Mouse (Mus musculus) ES-Bruce4 (cell line): ENCODE measurements around the gene Elob. TPM values are rescaled to one million over a fixed set of nuclear protein-coding genes. Genes with fewer than 3 reads are reported as not detected.

ENCODE experiments used
- H3K27ac ChIP-seq: 2 replicates; pipeline ENCODE4 v1.5.1; 2012; ENCODE audit warnings: low read length, inconsistent platforms; ENCODE audit not compliant: insufficient read depth
- H3K27me3 ChIP-seq: 2 replicates; pipeline ENCODE4 v1.6.1; 2012; ENCODE audit warnings: mild to moderate bottlenecking, low read length, inconsistent platforms; ENCODE audit not compliant: control insufficient read depth, poor library complexity, insufficient read depth, severe bottlenecking
- H3K36me3 ChIP-seq: 2 replicates; pipeline ENCODE4 v1.6.1; 2012; ENCODE audit warnings: inconsistent platforms, mild to moderate bottlenecking, low read length, moderate library complexity; ENCODE audit not compliant: control insufficient read depth, poor library complexity, insufficient read depth, severe bottlenecking
- H3K4me1 ChIP-seq: one replicate; pipeline ENCODE4 v1.8.1; 2011; ENCODE audit warnings: low read length; ENCODE audit not compliant: control insufficient read depth, insufficient read depth
- H3K4me3 ChIP-seq: 2 replicates; pipeline ENCODE4 v1.5.1; 2011; ENCODE audit warnings: low read depth, mild to moderate bottlenecking, low read length
- H3K9ac ChIP-seq: 2 replicates; pipeline ENCODE4 v1.6.1; 2012; ENCODE audit warnings: low read depth, mild to moderate bottlenecking, inconsistent platforms; ENCODE audit not compliant: poor library complexity, severe bottlenecking
- H3K9me3 ChIP-seq: replicated peaks from 2 replicates; pipeline ENCODE4 v1.6.1; 2012; ENCODE audit warnings: mild to moderate bottlenecking, low read length, inconsistent platforms; ENCODE audit not compliant: control insufficient read depth, poor library complexity, insufficient read depth, severe bottlenecking
- CTCF ChIP-seq: IDR thresholded peaks from one replicate; pipeline ENCODE4 v1.8.1; 2011; ENCODE audit warnings: low read depth, low read length
- EP300 ChIP-seq: IDR thresholded peaks from 2 replicates; pipeline ENCODE4 v1.6.1; 2011; ENCODE audit warnings: low read depth, low read length; ENCODE audit not compliant: insufficient read depth
- POLR2A ChIP-seq: IDR thresholded peaks from one replicate; pipeline ENCODE4 v1.8.1; 2011; ENCODE audit warnings: low read length; ENCODE audit not compliant: insufficient read depth
- polyA plus RNA-seq: library from polyadenylated mRNA; stranded (reverse); fragments of >200 nt; gene quantifications from 2 replicates; pipeline ENCODE4 v1.2.4, GENCODE M21; 2011; ENCODE audit warnings: low read depth; ENCODE audit not compliant: missing spikeins, insufficient read depth, insufficient read length

Elob gene
- polyA plus RNA-seq: 398 and 458 TPM in 2 replicates

- Histone ChIP-seq H3K4me1 (no peaks in the 10 kb centered on the region), H3K27me3 (no peaks in the 10 kb centered on the region), H3K4me3 (peak within 1 kb of the TSS; percentile 98), H3K9me3 (no peaks in the 10 kb centered on the region), H3K27ac (peak within 1 kb of the TSS; percentile 94), H3K9ac (peak within 1 kb of the TSS; percentile 94), H3K36me3 (peaks cover 32% of the 10 kb centered on the region)
- TF ChIP-seq EP300: no peak
- TF ChIP-seq CTCF: peak; percentile 33
These were observed at the start of gene Elob for GRCm38 (mm10) chr17:23829064-23829619. Gene Elob, minus strand, starts transcription at chr17:23829136.

GRCm38 (mm10) chr17:23877166-23877565 is 48.2 kb upstream of the Elob start:
- no peaks in the 10 kb centered on the region for H3K27me3 ChIP-seq
- no peaks in the 10 kb centered on the region for H3K9me3 ChIP-seq
- H3K4me1 ChIP-seq: no peaks in the 10 kb centered on the region
- H3K9ac ChIP-seq: no peak overlapping the region
- H3K36me3 ChIP-seq: no peaks in the 10 kb centered on the region
- H3K27ac ChIP-seq: no peak overlapping the region
- TF ChIP-seq CTCF (no peak), EP300 (no peak), POLR2A (no peak)
- no peak overlapping the region for H3K4me3 ChIP-seq

GRCm38 (mm10) chr17:23876741-23877140 is 47.8 kb upstream of the Elob start:
- H3K27me3 ChIP-seq: no peaks in the 10 kb centered on the region

GRCm38 (mm10) chr17:23873884-23874856 is 45.2 kb upstream of the Elob start:
- H3K27me3 ChIP-seq: no peaks in the 10 kb centered on the region
- H3K27ac ChIP-seq: no peak overlapping the region
- peak; percentile 48 for TF ChIP-seq CTCF
- TF ChIP-seq EP300: no peak
- H3K9me3 ChIP-seq: no peaks in the 10 kb centered on the region
- no peak overlapping the region for H3K9ac ChIP-seq
- H3K4me3 ChIP-seq: no peak overlapping the region
- H3K4me1 ChIP-seq: no peaks in the 10 kb centered on the region
- H3K36me3 ChIP-seq: no peaks in the 10 kb centered on the region

More at GRCm38 (mm10) chr17:23876741-23877140, 47.8 kb upstream of the Elob start:
- Histone ChIP-seq H3K4me1 (no peaks in the 10 kb centered on the region), H3K9me3 (no peaks in the 10 kb centered on the region), H3K36me3 (no peaks in the 10 kb centered on the region), H3K4me3 (no peak overlapping the region), H3K9ac (no peak overlapping the region), H3K27ac (no peak overlapping the region)
- TF ChIP-seq POLR2A (no peak), CTCF (no peak), EP300 (no peak)

- Histone ChIP-seq H3K4me1 (no peaks in the 10 kb centered on the region), H3K36me3 (no peaks in the 10 kb centered on the region), H3K9ac (no peak overlapping the region), H3K27ac (no peak overlapping the region), H3K4me3 (no peak overlapping the region), H3K9me3 (no peaks in the 10 kb centered on the region), H3K27me3 (no peaks in the 10 kb centered on the region)
- TF ChIP-seq CTCF: no peak
- TF ChIP-seq EP300: no peak
- TF ChIP-seq POLR2A: no peak
These were observed 39.6 kb upstream of the Elob start for GRCm38 (mm10) chr17:23868513-23868912.

- no peak within 1 kb of the TSS for H3K27ac ChIP-seq
- TF ChIP-seq CTCF: no peak
- no peak for TF ChIP-seq POLR2A
- no peak for TF ChIP-seq EP300
- no peaks in the 10 kb centered on the region for H3K27me3 ChIP-seq
- H3K9me3 ChIP-seq: no peaks in the 10 kb centered on the region
- no peak within 1 kb of the TSS for H3K9ac ChIP-seq
- no peak within 1 kb of the TSS for H3K4me3 ChIP-seq
- no peaks in the 10 kb centered on the region for H3K36me3 ChIP-seq
- H3K4me1 ChIP-seq: no peaks in the 10 kb centered on the region
These were observed 38.8 kb upstream of the Elob start, which contains the start of gene Prss21 for GRCm38 (mm10) chr17:23867756-23868155. Gene Prss21, plus strand, starts transcription at chr17:23868056.
